Mouse (Mus musculus) yolk sac, embryonic 10.5 days (tissue): ENCODE measurements around the gene Cd72.
A peak's percentile ranks its signal among the peaks of the same experiment; 100 is the strongest.
"Not testable (repeated sequence)": the region's sequence is repeated elsewhere in the genome, so short reads cannot be mapped to it uniquely, and the experiment has no call there.

Experiments
- DNase-seq: peaks from one replicate; pipeline ENCODE4 v3.0.0-alpha.2; 2017; ENCODE audit warnings: low spot score

The Cd72 gene

DNA sequence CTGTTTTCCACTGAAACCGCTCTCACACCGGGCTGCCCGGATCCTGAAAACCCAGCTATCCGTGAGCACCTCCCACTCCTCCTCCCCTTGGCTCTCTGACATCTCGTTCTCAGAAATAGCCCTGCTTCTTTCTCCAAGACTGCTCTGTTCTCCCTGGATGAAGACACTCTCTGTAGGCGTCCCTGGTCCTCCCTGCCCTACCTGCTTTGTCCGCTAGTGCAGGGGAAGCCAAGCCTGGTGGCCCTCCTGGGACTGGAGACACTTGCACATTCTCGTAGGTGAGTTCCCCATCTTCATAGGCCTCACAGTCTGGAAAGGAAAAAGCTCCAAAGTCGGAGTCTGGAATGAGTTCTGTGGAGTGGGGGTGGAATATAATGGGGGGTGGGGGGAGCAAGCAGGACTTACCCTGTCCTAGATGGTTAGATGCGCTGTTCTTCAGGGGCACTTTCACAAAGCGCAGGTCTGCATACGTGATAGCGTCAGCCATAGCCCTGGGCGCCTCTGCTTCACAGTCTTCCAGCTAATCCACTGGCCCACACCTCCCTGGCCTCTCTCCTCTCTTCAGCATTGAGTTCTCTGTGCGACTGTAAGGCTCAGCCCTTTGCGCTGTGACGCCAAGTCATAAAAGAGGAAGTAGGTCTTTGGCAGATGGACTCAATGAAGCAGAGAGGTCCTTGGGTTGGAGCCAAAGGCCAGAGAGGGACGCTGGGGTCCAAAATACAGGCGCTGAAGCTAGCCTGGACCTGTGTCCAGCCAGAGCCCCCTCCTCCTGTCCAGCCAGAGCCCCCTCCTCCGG lies at the start of gene Cd72:
Gene Cd72, minus strand, starts transcription at position 588 of the 796 bp plus-strand sequence.
- DNase-seq = no peak

DNA sequence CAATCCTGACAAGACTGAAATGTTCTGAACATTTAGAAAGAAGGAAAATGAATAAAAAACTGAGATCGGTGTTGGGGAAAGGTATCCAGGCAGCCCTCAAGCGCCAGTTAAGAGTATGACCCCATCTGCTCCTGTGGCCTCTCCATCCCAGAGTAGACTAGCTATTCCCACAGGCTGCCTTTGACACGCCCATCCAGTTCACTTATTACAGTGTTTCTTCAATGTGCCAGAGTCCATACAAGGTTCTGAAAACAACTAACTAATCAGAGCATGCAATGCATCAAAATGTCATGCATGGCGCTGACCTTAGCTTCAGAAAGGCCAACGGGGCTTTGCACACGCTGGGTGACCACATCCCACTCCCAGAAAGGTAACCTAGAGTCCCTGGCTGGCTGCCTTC lies 49.1 kb upstream of the Cd72 start:
- DNase-seq = no peak

DNA sequence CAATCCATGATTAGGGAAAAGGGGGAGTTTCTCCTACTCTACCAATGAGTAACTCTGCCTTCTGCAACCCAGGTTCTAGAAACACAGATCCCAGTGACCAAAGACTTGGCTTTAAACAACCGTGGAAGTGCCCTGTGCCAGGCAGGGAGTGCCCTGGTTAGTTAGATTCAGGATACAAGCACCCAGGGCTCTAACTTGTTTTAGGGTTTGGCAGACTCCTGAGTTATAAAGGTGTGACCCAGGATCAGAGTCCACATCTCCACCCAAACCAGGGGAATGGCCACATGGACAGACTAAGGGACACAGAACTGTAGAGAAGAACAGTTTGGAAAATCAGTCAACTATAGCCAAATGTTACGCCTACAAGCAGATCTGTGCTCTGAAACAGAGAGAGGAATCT lies 48.6 kb upstream of the Cd72 start:
- DNase-seq = no peak

DNA sequence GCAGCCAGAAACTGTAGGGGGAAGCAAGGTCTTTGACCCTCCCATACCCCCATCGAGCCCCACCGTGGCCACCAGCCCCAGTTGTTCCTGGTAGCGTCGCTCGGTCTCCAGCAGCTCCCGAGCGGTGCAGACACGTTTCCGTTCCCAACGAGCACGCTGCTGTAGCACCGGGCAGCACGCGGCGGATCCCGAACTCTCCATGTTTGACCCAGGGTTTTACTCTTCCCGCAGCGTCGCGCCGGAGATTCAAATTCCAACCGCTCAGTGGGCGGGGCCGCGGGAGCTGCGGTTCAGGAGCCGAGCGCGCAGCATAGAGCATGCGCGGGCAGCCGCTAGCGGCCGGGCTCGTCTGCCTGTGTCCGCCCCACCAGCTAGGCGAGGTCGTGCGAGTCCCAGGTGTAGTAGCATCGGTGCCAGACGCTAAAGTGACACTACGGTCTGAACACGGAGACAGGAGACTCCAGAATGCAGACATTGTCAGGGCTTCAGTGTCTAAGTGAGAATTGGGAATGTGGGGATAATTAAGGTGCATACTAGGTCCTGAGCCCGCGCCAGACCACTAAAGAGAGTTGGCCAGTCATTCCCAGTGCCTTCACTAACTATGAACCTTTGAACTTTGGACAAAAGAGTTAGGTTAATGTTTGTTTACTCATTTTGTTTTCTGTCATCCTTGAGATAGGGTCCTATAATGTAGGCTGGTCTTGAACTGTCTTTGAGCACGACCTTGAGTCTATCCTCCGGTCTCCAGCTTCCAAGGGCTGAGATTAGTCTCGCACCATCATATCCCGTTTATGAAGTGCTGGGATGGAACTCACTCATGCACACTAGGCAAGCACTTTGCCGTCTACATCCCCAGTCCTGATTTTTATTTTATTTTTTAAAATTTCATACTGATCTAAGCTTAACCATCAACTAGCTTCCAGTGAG lies 45.2 kb upstream of the Cd72 start, which contains the start of gene Arhgef39:
Gene Arhgef39, minus strand, starts transcription at position 289 of the 927 bp plus-strand sequence.
- peak; percentile 86 for DNase-seq

DNA sequence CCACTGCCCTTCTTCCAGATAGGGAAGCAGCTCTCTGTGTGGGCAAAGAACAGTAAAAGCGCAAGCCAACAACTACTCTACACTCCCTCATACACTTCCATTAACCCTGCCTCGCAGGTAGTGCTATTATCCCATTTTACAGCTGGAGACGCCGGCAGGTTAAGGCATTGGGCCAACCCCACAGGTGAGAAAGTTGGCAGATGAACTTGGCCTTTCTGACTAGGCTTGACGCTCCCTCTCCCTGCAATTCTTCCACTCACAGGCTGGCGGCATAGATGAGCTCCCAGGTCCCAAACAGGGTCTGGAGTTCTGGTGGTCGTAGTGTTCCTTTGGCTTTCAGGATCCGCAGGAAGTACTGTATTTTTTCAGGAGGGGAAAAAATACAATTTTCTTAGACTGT lies 44.6 kb upstream of the Cd72 start:
- peak; percentile 52 for DNase-seq

DNA sequence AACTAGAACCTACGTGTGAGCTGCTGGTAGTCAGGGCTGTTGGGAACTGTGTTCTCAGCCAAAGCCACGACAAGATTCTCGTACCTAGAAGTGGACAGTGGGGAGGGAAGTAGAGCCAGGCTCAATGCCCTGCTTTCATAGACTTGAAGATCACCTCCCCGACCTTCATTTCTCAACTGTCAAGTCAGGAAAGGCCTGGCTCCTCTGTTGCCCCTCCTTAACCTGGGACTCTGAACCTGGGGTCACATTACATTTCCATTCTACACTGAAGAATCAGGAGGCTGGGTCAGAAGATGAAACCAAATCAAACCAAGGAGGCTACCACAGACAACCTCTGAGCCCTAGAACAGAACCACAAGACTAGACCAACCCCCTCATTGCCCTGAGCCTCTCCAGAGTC lies 43.5 kb upstream of the Cd72 start:
- DNase-seq = no peak

DNA sequence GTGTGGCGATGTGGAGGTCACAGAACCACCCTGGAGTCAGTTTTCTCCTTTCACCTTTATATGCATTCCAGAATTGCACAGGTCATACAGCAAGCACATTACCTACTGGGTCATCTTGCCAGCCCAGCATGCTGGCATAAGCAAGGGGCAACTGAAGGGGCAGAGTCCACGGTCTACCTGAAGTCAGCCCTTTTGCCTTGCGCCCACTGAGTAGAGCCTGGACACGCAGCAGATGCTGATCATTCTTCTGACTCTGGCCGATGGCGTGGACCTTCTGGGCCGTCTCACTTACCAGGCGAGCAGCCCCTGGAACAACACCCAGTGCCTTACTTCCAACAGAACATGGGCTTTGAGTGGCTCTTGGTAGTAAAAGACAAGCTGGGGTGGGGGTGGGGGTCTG lies 43.0 kb upstream of the Cd72 start:
- DNase-seq = no peak

DNA sequence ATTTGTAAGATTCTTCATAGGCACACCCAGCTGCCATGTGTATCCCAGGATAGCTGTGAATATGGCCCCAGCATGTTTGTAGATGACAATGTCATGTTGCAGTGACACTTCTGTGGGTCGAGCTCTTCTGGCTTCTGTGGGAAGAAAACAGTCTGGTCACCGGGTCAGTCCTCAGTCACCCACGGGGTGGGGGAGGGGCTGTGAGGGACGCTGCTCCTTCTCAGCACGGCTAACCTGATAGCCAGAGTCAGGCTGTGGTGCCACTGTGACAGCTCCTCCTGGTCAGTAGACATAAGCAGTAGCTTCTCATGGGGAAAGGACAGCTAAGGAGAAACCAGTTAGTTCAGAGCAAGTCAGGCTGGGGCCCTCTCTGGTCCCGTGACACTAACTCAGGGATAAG lies 42.2 kb upstream of the Cd72 start:
- no peak for DNase-seq

DNA sequence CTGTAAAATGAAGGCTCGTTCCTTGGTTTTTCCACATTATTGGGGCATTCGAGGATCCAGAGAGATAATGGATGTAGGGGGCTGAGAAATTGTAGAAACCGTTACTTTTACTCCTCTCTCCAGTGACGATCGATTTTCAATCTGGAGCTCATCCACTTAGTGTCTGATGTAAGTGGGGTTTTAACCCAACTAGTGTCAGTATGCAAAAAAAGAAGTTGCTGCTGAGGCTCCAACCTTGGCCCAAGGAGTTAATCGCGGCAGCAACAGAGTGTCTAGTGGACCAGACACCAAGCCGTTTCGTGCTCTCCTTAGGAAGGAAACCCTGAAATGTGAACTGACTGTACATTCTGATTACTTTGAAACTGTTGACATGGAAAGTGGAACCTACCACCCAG lies 39.4 kb upstream of the Cd72 start:
- DNase-seq = no peak

DNA sequence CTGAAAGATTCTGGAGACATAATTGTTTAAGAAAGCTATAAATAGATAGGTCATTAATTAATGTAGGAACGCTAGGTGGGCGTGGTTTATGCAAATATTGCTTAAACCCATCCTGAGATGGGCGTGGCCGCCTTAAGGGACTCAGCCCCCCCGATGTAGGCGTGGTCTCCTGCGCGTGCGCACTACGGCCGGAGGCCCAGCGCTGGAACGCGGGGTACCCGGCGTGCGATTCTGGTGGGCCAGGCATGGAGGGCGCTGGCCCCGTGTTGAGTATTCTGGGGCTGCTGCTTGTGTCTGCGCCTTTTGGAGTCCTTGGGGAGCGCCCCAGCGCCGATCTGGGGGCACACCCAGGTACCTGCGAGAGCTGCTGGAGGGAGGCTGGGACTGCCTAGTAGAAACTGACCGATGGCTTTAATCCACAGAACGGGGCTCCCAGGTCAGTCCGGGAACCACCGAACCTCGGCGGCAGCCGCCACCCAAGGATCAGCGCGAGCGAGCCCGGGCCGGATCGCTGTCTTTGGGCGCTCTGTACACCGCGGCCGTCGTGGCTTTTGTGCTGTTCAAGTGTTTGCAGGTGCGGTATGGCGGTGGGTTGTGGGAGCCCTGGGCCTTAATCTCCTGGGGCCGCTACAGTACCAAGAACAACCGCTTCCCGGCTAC lies 38.9 kb upstream of the Cd72 start:
- DNase-seq = peak; percentile 96

DNA sequence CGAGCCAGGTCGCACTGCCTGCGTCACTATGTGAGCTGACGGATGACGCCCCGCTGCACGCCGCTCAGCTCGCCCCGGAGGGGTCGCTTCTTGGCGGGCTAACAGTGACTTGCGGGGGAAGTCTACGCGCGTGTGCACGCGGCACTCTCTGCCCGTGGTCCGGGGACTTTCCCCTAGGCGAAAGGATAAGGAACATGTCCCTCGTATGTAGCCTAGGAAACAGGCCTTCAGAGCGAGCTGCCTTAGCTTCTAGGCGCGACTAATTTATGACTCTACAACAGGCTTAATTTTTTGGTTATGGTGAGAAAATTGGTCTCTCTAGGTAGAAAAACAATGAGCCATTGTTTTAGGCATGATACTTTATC lies 38.4 kb upstream of the Cd72 start, which contains the start of gene Ccdc107:
Gene Ccdc107, plus strand, starts transcription at position 80 of the 365 bp plus-strand sequence.
- peak; percentile 95 for DNase-seq

DNA sequence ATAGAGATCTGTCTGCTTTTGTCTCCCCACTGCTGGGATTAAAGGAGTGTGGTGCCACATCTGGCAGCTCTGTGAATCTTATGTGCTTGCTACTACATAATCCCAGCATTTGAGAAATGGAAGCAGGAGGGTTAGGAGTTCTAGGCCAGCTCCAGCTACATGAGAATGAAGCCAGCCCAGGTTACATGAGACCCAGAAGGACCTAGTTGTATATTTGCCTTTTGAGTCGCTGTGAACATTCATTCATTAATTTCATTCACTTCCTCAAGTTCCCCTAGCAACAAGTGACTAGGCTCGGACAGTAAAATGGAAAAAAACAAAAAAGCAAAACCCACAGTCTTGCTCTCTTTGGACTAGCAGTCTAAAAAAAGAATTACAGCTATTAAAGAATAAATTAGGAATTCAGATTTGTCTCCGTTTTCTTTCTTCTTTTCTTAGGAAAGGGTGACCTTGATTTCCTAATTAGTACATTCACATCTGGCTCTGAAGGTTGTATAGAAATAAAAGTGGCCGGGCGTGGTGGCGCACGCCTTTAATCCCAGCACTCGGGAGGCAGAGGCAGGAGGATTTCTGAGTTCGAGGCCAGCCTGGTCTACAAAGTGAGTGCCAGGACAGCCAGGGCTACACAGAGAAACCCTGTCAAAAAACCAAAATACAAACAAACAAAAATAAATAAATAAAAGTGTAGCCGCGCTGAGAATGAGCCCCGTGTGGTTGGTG lies 37.8 kb upstream of the Cd72 start:
- DNase-seq = no peak

DNA sequence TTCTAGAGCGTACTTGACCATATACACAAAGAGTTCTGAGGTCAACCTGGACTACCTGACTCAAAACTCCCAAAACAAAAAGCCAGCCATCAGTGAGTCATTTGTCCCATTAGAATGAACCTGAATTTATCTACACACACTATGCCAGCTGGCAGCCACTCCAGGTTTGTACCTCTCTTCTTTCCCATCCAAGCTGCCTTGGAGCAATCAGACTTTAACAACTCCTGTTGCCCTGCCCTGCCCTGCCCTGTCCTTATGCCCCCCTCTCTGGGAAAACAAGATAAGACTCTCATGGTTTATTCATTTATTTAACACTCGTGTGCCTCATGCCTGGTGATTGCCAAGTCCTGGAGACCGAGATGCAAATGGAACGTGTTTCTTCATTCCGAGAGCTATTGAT lies 36.4 kb upstream of the Cd72 start:
- no peak for DNase-seq

DNA sequence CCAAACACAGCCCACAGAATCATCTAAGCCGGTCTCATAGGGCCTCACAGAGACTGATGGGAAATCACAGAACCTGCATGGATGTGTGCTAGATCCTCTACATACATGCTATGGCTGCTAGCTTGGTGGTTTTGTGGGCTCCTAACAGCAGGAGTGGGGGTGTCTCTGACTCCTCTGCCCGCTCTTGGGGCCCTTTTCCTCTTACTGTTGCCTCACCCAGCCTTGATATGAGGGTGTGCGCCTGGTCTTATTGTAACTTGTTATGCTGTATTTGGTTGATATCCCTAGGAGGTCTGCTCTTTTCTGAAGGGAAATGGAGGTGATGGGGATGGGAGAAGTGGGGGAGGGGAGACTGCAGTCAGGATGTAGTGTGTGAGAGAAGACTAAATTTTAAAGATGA lies 35.2 kb upstream of the Cd72 start:
- no peak for DNase-seq

DNA sequence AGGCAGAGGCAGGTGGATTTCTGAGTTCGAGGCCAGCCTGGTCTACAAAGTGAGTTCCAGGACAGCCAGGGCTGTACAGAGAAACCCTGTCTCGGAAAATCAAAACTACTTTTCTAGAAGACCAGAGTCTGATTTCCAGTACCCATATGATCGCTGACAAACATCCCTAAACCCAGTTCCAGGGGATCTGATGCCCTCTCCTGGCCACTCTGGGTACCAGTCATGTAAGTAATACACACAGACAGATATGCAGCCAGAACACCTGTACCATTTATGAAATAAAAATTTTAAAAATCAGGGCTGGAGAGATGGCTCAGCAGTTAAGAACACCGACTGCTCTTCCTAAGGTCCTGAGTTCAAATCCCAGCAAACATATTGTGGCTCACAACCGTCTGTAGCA lies 31.2 kb upstream of the Cd72 start:
- DNase-seq = not testable (repeated sequence)

DNA sequence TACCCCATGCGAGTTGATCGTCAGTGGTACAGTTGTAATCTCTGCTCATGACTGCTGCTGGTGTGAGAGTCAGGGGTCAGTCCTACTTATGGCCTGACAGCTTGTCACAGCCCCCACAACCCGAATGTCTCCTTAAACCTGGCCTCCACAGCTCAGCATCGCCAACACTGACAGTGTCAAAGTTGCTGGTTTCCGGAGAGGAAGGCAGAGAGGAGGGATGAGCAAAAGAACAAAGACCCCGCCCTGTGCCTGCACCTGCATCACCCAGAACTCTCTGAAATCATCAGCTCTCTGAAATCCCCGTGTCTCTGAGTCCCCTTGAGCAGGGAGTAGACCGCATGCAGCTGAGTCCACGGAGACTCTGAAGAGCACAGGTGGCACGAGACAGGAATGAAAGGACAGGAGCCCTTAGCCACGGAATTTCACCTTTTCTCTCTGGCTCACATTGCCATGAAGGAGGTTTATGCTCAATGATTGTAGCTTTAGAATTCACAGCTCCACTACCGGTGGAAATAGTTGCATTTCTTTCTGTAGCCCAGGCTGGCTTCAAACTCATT lies 29.2 kb upstream of the Cd72 start, which contains the start of gene Sit1:
Gene Sit1, minus strand, starts transcription at position 200 of the 557 bp plus-strand sequence.
- DNase-seq = no peak

DNA sequence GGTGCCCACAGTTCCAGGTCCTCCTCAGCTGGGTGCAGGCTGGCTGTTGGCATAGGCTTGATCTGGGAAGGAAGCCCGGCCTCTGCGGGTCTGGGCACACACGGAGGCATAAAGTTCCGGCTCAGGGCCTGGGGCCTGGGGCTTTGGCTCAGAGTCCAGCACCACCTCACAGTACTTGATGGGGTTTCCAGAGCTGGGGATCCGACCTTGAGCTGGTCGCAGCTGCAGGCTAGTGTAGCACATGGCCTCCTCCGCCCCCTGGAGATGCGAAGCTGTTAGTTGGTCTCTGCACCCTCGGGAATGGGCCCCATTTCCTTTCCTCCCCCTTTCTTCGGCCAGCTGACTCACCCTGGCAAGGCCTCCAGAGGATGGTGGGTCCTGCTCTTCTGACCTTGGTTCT lies 28.2 kb upstream of the Cd72 start:
- no peak for DNase-seq

DNA sequence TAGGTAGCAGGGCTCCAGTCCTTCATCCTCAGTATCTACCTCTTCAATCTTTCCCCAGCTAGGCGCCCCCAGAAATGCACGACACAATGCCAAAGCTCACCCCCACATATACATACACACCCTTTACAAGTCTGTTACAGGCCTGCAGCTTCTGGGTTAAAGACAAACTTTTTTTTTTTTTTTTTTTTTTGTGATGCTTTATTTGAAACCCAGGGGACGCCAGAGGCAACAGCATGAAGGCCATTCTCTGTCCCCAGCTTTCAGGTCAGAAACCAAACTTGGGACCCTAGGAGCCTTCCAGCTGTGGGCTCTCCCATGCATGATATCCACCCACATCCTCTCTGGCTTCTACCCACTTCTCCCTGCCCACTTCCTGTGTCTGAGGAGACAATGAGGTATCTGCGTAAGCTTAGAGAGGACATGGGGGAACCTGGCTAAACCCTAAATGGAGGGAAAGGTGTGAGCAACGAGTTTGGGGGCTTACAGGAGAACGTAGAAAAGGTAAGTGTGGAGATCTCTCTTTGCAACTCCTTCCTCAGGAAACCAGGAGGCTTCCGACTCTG lies 27.5 kb upstream of the Cd72 start:
- DNase-seq = no peak

DNA sequence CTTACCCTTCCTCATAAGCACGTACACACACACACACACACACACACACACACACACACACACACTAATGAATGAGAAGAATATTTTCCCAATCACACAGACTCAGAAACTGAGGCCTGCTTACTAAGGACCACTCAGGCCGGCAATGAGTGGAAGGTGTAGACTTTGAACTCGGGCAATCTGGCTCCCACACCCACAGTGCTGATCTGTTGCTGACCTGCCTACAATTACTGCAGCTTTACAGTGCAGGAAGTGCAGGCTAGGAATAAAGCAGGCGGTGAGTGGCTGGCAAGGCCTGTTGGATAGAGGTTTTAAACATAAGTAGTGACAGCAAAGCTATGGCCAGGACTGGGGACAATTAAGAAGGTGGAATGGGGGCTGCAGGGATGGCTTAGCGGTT lies 26.6 kb upstream of the Cd72 start:
- DNase-seq = no peak

DNA sequence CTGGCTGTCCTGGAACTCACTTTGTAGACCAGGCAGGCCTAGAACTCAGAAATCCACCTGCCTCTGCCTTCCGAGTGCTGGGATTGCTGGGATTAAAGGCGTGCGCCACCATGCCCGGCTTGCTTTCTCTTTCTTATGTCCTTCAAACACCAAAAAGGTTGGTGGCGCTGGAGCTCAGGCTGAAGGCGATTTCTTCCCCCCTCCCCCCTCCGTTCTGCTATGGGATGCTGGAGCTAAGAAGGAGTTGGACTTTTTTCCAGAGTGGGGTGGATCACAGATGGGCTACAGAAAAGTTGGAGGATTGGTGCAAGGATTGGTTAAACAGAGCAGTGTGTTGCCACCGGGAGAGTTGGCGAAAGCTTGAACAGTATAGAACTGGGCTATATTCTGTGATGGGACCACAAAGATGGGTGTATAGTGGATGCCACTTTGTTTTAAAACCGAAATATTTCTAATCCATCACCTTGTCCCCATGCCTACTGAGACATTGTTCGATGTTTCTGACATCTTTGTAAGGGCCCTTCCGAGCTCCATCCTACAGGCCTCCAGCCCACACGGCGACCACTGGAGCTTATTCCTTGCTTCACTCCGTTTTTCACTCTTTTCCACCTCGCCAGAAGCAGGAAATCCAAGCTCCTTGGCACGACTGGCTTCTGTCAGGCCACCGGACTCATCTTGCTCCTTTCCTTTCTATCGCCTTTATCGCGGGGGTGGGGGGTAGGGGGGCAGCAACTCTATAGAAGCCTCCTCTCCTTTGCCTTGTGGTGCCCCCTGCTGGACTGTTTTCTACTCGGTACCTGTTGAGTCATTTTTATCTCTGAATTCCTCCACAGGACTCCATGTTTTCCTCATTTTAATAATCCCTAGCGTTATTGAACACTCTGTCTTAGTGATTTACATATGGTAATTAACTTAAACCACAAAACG lies 24.7 kb upstream of the Cd72 start:
- DNase-seq = peak; percentile 50
